Mouse (Mus musculus): ENCODE measurements at regions not wholly inside any gene's neighbourhood (a gene's known extent, or its start where the extent isn't known, plus 50 kb on each side); places are given as distances from the start of the nearest gene placed in this dataset.

DNA sequence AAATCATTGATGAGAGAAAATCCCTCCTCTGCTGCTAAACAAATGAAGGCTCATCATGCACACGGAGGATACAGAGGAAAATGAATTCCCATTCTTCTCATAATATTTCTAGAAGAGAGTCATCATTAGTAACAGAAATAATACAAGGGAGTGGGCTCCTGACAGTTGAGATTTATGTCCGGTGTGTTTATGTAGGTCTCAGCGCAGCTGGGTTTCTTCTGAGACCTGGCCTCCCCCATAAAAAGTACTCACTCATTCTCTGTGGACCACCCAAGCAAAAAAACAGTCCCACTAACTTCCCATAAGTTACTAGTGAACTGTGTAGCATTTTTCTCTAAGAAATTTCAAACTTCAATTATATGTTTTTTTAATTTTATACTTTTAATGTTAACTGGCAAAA lies 792.7 kb upstream of the Map3k7 start:
- no peak overlapping the region for H3K9ac ChIP-seq (ENCODE audit: low read depth, low read length)
- no peaks in the 10 kb centered on the region for H3K27me3 ChIP-seq (ENCODE audit: control insufficient read depth, insufficient read depth, low read length)
- no peaks in the 10 kb centered on the region for H3K36me3 ChIP-seq (ENCODE audit: control insufficient read depth, insufficient read depth, low read length)
- DNase-seq (ENCODE audit: extremely low read depth, low read depth, low spot score) = no peak
- H3K4me3 ChIP-seq (ENCODE audit: insufficient read depth, low read depth, low read length) = no peak overlapping the region
- 78% methylated on average over 3 of the region's 3 CpGs for WGBS
- TF ChIP-seq CTCF (IDR thresholded peaks at IDR 0.05; ENCODE audit: low read depth, low read length) (no peak), POLR2A (IDR thresholded peaks at IDR 0.05; ENCODE audit: extremely low read depth, insufficient read depth, low read length) (no peak)
- H3K4me1 ChIP-seq (ENCODE audit: control insufficient read depth, insufficient read depth, low read length) = no peaks in the 10 kb centered on the region
- no peak overlapping the region for H3K27ac ChIP-seq (replicated peaks; ENCODE audit: insufficient read depth, low read depth, low read length)
- H3K79me2 ChIP-seq (ENCODE audit: control insufficient read depth, insufficient read depth, low read length) = no peaks in the 10 kb centered on the region

DNA sequence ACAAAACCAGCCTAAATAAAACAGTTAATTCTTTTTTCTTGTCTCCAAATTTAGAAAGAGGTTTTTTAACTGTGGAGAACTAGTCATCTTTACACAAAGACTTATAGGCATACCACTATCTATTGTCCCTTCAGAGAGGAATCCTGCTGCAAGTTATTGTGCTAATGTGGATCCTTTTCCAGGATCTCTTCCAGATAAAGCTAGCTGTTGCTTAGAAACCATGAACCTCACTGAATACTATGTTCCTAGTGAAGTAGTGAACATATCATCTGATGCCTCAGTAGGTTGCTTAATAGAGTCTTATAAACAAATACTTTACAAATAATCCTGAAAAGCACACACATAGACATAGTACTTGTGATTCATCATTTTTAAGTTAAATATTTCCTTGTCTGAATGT lies 766.0 kb upstream of the Map3k7 start:
- H3K4me1 ChIP-seq (ENCODE audit: control insufficient read depth, insufficient read depth, low read length) = no peaks in the 10 kb centered on the region
- DNase-seq (ENCODE audit: extremely low read depth, low read depth, low spot score) = no peak
- TF ChIP-seq POLR2A (IDR thresholded peaks at IDR 0.05; ENCODE audit: extremely low read depth, insufficient read depth, low read length) (no peak), CTCF (IDR thresholded peaks at IDR 0.05; ENCODE audit: low read depth, low read length) (no peak)
- no peaks in the 10 kb centered on the region for H3K36me3 ChIP-seq (ENCODE audit: control insufficient read depth, insufficient read depth, low read length)
- no peak overlapping the region for H3K4me3 ChIP-seq (ENCODE audit: insufficient read depth, low read depth, low read length)
- no peak overlapping the region for H3K9ac ChIP-seq (ENCODE audit: low read depth, low read length)
- H3K27me3 ChIP-seq (ENCODE audit: control insufficient read depth, insufficient read depth, low read length) = no peaks in the 10 kb centered on the region
- no peak overlapping the region for H3K27ac ChIP-seq (replicated peaks; ENCODE audit: insufficient read depth, low read depth, low read length)
- H3K79me2 ChIP-seq (ENCODE audit: control insufficient read depth, insufficient read depth, low read length) = no peaks in the 10 kb centered on the region

DNA sequence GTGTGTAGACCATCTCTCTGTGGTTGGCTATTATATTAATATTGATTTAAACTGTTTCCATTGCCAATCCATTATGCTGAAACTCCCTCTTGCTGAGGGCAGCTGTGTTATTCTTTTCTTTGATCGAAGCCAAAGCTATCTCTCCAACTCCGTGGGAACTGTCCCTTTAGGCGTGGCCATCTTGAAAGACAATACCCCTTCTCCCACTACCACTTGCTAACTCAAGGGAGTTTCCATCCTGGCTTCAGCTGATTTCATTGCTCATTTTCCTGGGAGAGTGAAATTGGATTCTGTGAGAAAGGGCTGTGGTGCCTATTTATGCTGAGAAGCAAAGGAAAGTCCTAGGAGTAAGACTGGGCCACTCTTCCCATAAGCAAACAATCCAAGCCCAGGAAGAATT lies 760.6 kb upstream of the Map3k7 start:
- Histone ChIP-seq H3K4me3 (ENCODE audit: insufficient read depth, low read depth, low read length) (no peak overlapping the region), H3K4me1 (ENCODE audit: control insufficient read depth, insufficient read depth, low read length) (no peaks in the 10 kb centered on the region), H3K27ac (replicated peaks; ENCODE audit: insufficient read depth, low read depth, low read length) (no peak overlapping the region), H3K36me3 (ENCODE audit: control insufficient read depth, insufficient read depth, low read length) (no peaks in the 10 kb centered on the region), H3K9ac (ENCODE audit: low read depth, low read length) (no peak overlapping the region), H3K27me3 (ENCODE audit: control insufficient read depth, insufficient read depth, low read length) (no peaks in the 10 kb centered on the region), H3K79me2 (ENCODE audit: control insufficient read depth, insufficient read depth, low read length) (no peaks in the 10 kb centered on the region)
- DNase-seq (ENCODE audit: extremely low read depth, low read depth, low spot score) = no peak
- 70% methylated on average over 3 of the region's 3 CpGs for WGBS
- TF ChIP-seq CTCF (IDR thresholded peaks at IDR 0.05; ENCODE audit: low read depth, low read length) (no peak), POLR2A (IDR thresholded peaks at IDR 0.05; ENCODE audit: extremely low read depth, insufficient read depth, low read length) (no peak)

DNA sequence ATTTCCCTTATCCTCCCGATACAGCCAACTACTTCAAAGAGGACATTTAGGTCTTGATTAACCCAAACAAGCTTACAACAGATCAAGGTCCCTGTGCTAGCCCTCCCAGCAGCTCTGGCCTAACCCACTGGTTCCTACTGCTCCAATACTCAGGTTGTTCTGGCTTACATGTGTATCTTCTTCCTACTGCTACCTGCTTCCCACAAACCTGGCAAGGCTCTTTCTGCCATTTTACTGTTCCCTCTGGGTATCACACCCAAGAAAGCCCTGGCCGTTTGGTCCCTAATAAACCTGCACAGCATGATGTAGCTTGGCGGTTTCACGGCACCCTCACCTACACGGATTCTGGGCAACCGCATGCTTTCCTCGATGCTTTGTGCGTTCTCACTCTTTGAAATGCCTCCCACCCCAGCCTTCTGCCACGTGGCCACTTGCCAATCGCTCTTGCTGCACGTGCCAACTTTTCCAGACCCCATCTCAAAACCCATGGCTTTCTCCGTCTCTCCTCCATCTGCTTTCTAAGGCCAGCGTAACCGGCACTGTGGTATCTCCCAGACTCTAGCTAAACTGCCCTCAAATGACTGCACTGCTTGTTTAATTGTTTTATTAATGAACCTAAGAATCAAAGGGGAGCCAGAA lies 758.4 kb upstream of the Map3k7 start:
- Histone ChIP-seq H3K9ac (ENCODE audit: low read depth, low read length) (no peak overlapping the region), H3K4me1 (ENCODE audit: control insufficient read depth, insufficient read depth, low read length) (no peaks in the 10 kb centered on the region), H3K27me3 (ENCODE audit: control insufficient read depth, insufficient read depth, low read length) (no peaks in the 10 kb centered on the region), H3K36me3 (ENCODE audit: control insufficient read depth, insufficient read depth, low read length) (no peaks in the 10 kb centered on the region), H3K4me3 (ENCODE audit: insufficient read depth, low read depth, low read length) (no peak overlapping the region), H3K79me2 (ENCODE audit: control insufficient read depth, insufficient read depth, low read length) (no peaks in the 10 kb centered on the region), H3K27ac (replicated peaks; ENCODE audit: insufficient read depth, low read depth, low read length) (no peak overlapping the region)
- 85% methylated on average over 14 of the region's 14 CpGs for WGBS
- DNase-seq (ENCODE audit: extremely low read depth, low read depth, low spot score) = no peak
- no peak for TF ChIP-seq CTCF (IDR thresholded peaks at IDR 0.05; ENCODE audit: low read depth, low read length)
- TF ChIP-seq POLR2A (IDR thresholded peaks at IDR 0.05; ENCODE audit: extremely low read depth, insufficient read depth, low read length) = no peak

DNA sequence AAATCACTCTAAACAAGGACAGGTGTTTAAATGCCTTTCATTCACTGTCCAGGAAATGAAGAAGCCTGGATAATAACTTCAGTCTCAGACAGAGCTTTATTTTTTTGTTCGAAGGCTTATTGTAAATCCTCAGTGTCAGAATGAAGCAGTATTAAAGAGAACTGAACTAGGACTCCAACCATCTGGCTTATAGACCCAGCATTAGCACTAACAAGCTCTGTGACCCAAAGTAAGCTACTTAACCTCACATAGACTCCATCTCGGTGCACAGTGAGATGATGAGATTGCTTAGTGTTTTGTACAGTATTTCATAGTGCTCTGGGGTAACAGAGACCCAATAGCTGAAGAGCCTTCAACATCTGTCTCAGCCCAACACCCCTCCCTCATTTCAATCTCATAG lies 738.2 kb upstream of the Map3k7 start:
- 82% methylated on average over 2 of the region's 2 CpGs for WGBS
- Histone ChIP-seq H3K27ac (replicated peaks; ENCODE audit: insufficient read depth, low read depth, low read length) (no peak overlapping the region), H3K4me3 (ENCODE audit: insufficient read depth, low read depth, low read length) (no peak overlapping the region)

DNA sequence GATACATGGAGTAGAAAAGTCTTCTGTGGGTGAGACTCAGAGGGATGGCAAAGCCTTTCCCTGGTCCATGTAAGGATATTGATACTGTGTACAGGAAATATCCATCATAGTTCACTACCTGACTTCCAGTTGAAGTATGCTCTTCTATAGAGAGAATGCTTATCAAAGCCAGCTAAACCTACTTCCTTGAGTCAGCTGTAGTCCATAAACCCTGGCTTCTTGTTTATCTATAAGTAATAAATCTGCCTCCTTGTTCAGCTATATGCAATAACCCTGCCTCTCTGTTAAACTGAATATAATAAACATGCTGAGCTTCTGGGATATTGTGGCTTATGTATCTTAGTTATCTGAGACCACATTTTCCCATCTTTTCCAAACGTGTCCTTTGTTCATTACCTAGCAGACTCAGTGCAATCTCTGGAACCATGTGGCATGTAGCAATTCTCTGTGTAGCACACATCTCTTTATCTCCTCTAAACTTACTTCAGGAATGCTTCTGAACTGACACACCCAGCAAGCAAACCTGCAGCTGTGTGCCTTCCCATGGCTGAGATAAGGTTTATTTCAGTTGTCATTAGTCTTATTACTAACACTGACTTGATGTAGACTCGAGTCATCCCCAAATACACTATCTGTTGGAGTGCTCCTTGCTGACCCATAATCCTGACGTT lies 694.9 kb upstream of the Map3k7 start:
- no peak for DNase-seq (ENCODE audit: extremely low read depth, low read depth, low spot score)
- Histone ChIP-seq H3K27me3 (ENCODE audit: control insufficient read depth, insufficient read depth, low read length) (no peaks in the 10 kb centered on the region), H3K27ac (replicated peaks; ENCODE audit: insufficient read depth, low read depth, low read length) (no peak overlapping the region), H3K36me3 (ENCODE audit: control insufficient read depth, insufficient read depth, low read length) (no peaks in the 10 kb centered on the region), H3K9ac (ENCODE audit: low read depth, low read length) (no peak overlapping the region), H3K4me3 (ENCODE audit: insufficient read depth, low read depth, low read length) (no peak overlapping the region), H3K79me2 (ENCODE audit: control insufficient read depth, insufficient read depth, low read length) (no peaks in the 10 kb centered on the region), H3K4me1 (ENCODE audit: control insufficient read depth, insufficient read depth, low read length) (no peaks in the 10 kb centered on the region)
- TF ChIP-seq CTCF (IDR thresholded peaks at IDR 0.05; ENCODE audit: low read depth, low read length) = no peak
- no peak for TF ChIP-seq POLR2A (IDR thresholded peaks at IDR 0.05; ENCODE audit: extremely low read depth, insufficient read depth, low read length)
- WGBS = 52% methylated on average over 3 of the region's 3 CpGs

More for the DNA sequence above, 738.2 kb upstream of the Map3k7 start:
- H3K36me3 ChIP-seq (ENCODE audit: control insufficient read depth, insufficient read depth, low read length) = no peaks in the 10 kb centered on the region
- H3K79me2 ChIP-seq (ENCODE audit: control insufficient read depth, insufficient read depth, low read length) = no peaks in the 10 kb centered on the region
- H3K9ac ChIP-seq (ENCODE audit: low read depth, low read length) = no peak overlapping the region
- no peaks in the 10 kb centered on the region for H3K4me1 ChIP-seq (ENCODE audit: control insufficient read depth, insufficient read depth, low read length)
- no peak for TF ChIP-seq CTCF (IDR thresholded peaks at IDR 0.05; ENCODE audit: low read depth, low read length)
- TF ChIP-seq POLR2A (IDR thresholded peaks at IDR 0.05; ENCODE audit: extremely low read depth, insufficient read depth, low read length) = no peak
- no peak for DNase-seq (ENCODE audit: extremely low read depth, low read depth, low spot score)
- no peaks in the 10 kb centered on the region for H3K27me3 ChIP-seq (ENCODE audit: control insufficient read depth, insufficient read depth, low read length)
